Mouse (Mus musculus): ENCODE measurements at regions not wholly inside any gene's neighbourhood (a gene's known extent, or its start where the extent isn't known, plus 50 kb on each side); places are given as distances from the start of the nearest gene placed in this dataset.

DNA sequence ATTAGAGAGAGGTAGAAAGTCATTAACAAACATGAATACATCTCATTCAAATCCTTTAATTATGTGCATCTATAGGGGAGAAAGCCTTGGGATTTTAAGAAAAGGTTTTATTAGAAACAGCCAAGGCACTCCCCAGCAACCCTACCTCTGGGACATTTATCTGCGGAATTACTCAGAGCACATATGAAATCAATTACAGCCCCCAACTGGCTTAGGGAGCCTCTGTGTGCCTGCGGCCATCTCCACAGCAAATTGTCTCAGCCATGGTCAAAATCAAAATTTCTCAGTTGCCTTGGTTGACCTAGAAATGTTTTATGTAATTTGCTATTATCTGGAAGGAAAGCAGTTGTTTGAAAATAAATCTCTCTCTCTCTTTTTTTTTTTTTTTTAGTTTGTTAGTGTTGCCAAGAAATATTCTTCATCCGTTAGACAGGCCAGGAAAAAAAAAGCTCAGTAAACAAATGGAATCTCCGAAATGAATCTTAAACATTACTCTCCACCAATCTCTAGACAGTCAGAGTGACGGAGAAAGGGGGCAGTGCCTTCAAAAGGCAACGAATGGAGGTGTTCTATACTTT lies 110.0 kb upstream of the Lpar1 start:
- no peak overlapping the region for H3K27ac ChIP-seq (ENCODE audit: low read depth, low read length)
- no peak for TF ChIP-seq CTCF (IDR thresholded peaks at IDR 0.05; ENCODE audit: low read depth)
- DNase-seq = no peak
- no peak overlapping the region for H3K4me3 ChIP-seq (ENCODE audit: low read depth, low read length)
- no peak overlapping the region for H3K4me2 ChIP-seq (ENCODE audit: low read depth)
- H3K9me3 ChIP-seq (ENCODE audit: low read length) = no peaks in the 10 kb centered on the region
- no peak overlapping the region for H3K9ac ChIP-seq
- ATAC-seq = no peak
- WGBS = 62% methylated on average over 6 of the region's 6 CpGs
- H3K27me3 ChIP-seq (ENCODE audit: insufficient read depth, low read length) = no peaks in the 10 kb centered on the region
- H3K36me3 ChIP-seq (ENCODE audit: insufficient read depth) = no peaks in the 10 kb centered on the region
- H3K4me1 ChIP-seq (ENCODE audit: insufficient read depth) = no peaks in the 10 kb centered on the region

DNA sequence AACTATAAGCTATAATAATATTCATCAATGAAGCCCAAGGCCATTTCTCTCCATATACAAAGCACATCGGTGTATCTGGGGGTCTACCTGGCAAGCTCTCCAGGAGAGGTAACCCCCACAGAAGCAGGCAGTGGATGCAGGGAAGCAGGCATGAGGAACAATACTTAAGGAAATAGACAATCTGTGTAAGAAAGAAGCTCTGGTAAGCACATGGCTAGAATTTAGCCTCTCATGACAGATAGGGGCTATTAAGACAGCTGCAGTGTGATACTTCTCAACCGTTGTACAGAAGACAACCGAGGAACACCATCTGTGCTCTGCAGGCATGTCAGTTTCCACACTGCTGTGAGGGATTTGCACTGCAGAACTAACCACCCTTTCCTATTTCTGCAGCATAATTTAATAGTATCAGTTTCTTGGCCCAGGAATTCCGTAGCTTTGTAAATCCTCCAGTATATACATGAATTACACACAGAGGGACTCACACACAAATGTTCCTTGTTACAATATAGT lies 108.1 kb upstream of the Lpar1 start:
- no peak for TF ChIP-seq CTCF (IDR thresholded peaks at IDR 0.05; ENCODE audit: low read depth)
- 65% methylated on average over 4 of the region's 4 CpGs for WGBS
- ATAC-seq = no peak
- no peaks in the 10 kb centered on the region for H3K4me1 ChIP-seq (ENCODE audit: insufficient read depth)
- H3K4me2 ChIP-seq (ENCODE audit: low read depth) = no peak overlapping the region
- no peaks in the 10 kb centered on the region for H3K27me3 ChIP-seq (ENCODE audit: insufficient read depth, low read length)
- H3K9ac ChIP-seq = no peak overlapping the region
- no peaks in the 10 kb centered on the region for H3K36me3 ChIP-seq (ENCODE audit: insufficient read depth)
- no peak overlapping the region for H3K4me3 ChIP-seq (ENCODE audit: low read depth, low read length)
- peak; percentile 16 for DNase-seq
- H3K9me3 ChIP-seq (ENCODE audit: low read length) = no peaks in the 10 kb centered on the region
- no peak overlapping the region for H3K27ac ChIP-seq (ENCODE audit: low read depth, low read length)

DNA sequence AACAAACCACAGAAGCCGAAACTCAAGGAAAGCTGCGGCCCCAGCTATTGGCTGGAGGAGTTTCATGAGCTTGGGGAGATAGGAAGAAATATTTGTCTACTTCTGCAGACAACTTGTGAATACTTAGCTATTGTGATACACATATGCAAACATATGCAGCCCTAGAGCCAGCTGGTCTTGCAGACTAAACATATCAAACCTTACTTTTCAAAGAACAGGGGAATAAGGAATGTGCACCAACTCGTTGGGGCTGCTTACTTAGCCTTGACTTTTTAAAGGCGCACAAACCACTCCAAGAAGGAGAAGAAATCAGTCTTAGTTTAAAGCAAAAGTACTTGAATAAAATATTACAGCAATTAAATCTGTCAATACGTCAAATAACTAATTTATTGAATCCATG lies 106.8 kb upstream of the Lpar1 start:
- no peak for TF ChIP-seq CTCF (IDR thresholded peaks at IDR 0.05; ENCODE audit: low read depth)
- no peak for ATAC-seq
- 62% methylated on average over 5 of the region's 5 CpGs for WGBS
- Histone ChIP-seq H3K9me3 (ENCODE audit: low read length) (no peaks in the 10 kb centered on the region), H3K27ac (ENCODE audit: low read depth, low read length) (no peak overlapping the region), H3K27me3 (ENCODE audit: insufficient read depth, low read length) (no peaks in the 10 kb centered on the region), H3K4me2 (ENCODE audit: low read depth) (no peak overlapping the region), H3K36me3 (ENCODE audit: insufficient read depth) (no peaks in the 10 kb centered on the region), H3K4me1 (ENCODE audit: insufficient read depth) (no peaks in the 10 kb centered on the region), H3K9ac (no peak overlapping the region), H3K4me3 (ENCODE audit: low read depth, low read length) (no peak overlapping the region)
- DNase-seq = peak; percentile 13

DNA sequence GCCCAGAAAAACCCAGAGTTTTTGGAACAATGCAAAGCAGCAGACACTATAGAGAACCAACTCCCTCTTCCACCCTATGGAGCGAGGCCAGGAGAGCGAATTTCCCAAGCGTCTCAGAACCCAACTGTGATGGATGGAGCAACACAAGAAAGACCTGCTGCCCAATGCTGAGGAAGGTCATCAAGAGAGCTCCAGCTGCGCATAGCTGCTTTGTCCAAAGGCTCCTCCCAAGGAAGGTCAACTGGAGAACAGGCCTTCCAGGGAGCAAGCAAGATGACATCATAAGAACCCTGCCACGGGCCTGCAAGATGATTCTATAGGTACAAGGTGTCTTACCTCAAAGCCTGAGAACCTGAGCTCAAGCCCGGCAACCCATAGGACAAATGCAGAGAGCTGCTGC lies 104.5 kb upstream of the Lpar1 start:
- no peaks in the 10 kb centered on the region for H3K27me3 ChIP-seq (ENCODE audit: insufficient read depth, low read length)
- no peak overlapping the region for H3K9ac ChIP-seq
- H3K9me3 ChIP-seq (ENCODE audit: low read length) = no peaks in the 10 kb centered on the region
- no peaks in the 10 kb centered on the region for H3K4me1 ChIP-seq (ENCODE audit: insufficient read depth)
- no peak overlapping the region for H3K4me2 ChIP-seq (ENCODE audit: low read depth)
- H3K4me3 ChIP-seq (ENCODE audit: low read depth, low read length) = no peak overlapping the region
- no peak overlapping the region for H3K27ac ChIP-seq (ENCODE audit: low read depth, low read length)
- 77% methylated on average over 6 of the region's 6 CpGs for WGBS
- ATAC-seq = no peak
- TF ChIP-seq CTCF (IDR thresholded peaks at IDR 0.05; ENCODE audit: low read depth) = no peak
- no peaks in the 10 kb centered on the region for H3K36me3 ChIP-seq (ENCODE audit: insufficient read depth)
- DNase-seq = no peak

DNA sequence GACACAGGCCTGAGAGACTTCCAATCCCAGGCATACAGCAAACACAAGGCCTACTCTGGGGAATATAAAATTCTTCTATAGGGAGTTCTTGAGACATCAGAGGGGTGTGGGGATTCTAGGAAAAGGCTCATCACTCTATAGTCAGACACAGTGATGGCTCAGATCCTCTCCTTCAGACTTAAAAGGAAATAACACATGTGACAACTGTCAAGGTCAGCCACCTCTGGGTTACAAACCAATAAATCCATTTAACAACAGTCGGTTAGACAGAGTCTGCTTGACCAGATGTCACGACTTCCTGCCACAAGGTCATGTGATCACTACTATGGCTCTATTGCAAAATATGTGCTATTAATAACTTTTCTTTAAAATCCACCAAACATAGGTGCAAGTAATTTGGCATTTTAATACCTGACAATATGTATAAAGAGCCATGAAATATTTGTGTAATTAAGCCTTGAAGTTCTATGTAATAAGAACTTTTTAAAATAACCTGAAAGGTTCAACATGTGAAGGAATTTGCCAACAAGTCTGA lies 94.1 kb upstream of the Lpar1 start:
- Histone ChIP-seq H3K36me3 (ENCODE audit: insufficient read depth) (no peaks in the 10 kb centered on the region), H3K27me3 (ENCODE audit: insufficient read depth, low read length) (no peaks in the 10 kb centered on the region), H3K9me3 (ENCODE audit: low read length) (no peaks in the 10 kb centered on the region), H3K27ac (ENCODE audit: low read depth, low read length) (no peak overlapping the region), H3K9ac (no peak overlapping the region), H3K4me3 (ENCODE audit: low read depth, low read length) (no peak overlapping the region), H3K4me2 (ENCODE audit: low read depth) (no peak overlapping the region), H3K4me1 (ENCODE audit: insufficient read depth) (no peaks in the 10 kb centered on the region)
- 81% methylated on average over 2 of the region's 2 CpGs for WGBS
- TF ChIP-seq CTCF (IDR thresholded peaks at IDR 0.05; ENCODE audit: low read depth) = no peak
- ATAC-seq = no peak
- DNase-seq = no peak

DNA sequence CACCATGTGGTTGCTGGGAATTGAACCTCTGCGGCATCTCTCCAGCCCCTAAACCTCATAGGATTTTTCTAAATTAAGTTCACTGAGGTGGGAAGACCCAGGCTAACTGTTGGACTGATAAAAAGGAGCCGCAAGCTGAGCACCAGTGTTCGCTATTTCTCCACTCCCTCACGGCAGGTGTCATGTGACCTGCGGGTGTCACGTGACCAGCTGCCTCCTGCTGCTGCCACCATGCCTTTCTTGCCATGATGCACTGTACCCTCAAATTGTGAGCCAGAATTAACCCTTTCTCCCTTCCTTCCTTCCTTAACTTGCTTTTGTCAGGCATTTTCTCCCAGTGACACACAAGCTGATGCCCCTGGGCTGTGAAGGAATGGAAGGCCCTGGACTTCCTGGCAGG lies 93.1 kb upstream of the Lpar1 start:
- Histone ChIP-seq H3K9ac (no peak overlapping the region), H3K27ac (ENCODE audit: low read depth, low read length) (no peak overlapping the region), H3K36me3 (ENCODE audit: insufficient read depth) (no peaks in the 10 kb centered on the region), H3K9me3 (ENCODE audit: low read length) (no peaks in the 10 kb centered on the region), H3K4me2 (ENCODE audit: low read depth) (no peak overlapping the region), H3K27me3 (ENCODE audit: insufficient read depth, low read length) (no peaks in the 10 kb centered on the region), H3K4me3 (ENCODE audit: low read depth, low read length) (no peak overlapping the region), H3K4me1 (ENCODE audit: insufficient read depth) (no peaks in the 10 kb centered on the region)
- WGBS = 97% methylated on average over 6 of the region's 6 CpGs
- DNase-seq (no peak), ATAC-seq (no peak)
- TF ChIP-seq CTCF (IDR thresholded peaks at IDR 0.05; ENCODE audit: low read depth) = no peak

DNA sequence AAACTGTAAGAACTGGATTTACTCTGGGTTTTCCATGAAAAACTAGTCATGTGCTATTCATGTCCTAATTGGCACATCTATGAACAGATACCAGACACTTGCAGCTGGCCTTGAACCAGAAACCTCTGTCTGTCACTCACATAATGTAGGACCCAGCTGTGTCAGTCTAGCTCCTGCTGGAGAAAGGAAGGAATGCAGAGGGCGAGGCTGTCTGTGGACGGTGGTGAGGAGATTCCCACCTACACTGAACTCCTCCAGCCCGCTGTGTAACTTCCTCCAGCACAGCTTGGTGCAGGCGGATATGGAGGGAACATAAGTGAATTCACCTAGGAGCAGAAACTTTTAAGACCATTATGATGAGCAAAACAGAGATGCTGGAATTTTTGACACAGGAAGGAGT lies 89.7 kb upstream of the Lpar1 start:
- Histone ChIP-seq H3K27ac (ENCODE audit: low read depth, low read length) (no peak overlapping the region), H3K9ac (no peak overlapping the region), H3K4me3 (ENCODE audit: low read depth, low read length) (no peak overlapping the region), H3K4me1 (ENCODE audit: insufficient read depth) (no peaks in the 10 kb centered on the region), H3K27me3 (ENCODE audit: insufficient read depth, low read length) (no peaks in the 10 kb centered on the region), H3K9me3 (ENCODE audit: low read length) (no peaks in the 10 kb centered on the region), H3K4me2 (ENCODE audit: low read depth) (no peak overlapping the region), H3K36me3 (ENCODE audit: insufficient read depth) (no peaks in the 10 kb centered on the region)
- 57% methylated on average over 4 of the region's 4 CpGs for WGBS
- no peak for DNase-seq
- no peak for TF ChIP-seq CTCF (IDR thresholded peaks at IDR 0.05; ENCODE audit: low read depth)
- ATAC-seq = no peak

All from forebrain, postnatal 0 days (tissue).